19 mouse cellular contexts compared by ENCODE assay signal in the genomic region with DNA sequence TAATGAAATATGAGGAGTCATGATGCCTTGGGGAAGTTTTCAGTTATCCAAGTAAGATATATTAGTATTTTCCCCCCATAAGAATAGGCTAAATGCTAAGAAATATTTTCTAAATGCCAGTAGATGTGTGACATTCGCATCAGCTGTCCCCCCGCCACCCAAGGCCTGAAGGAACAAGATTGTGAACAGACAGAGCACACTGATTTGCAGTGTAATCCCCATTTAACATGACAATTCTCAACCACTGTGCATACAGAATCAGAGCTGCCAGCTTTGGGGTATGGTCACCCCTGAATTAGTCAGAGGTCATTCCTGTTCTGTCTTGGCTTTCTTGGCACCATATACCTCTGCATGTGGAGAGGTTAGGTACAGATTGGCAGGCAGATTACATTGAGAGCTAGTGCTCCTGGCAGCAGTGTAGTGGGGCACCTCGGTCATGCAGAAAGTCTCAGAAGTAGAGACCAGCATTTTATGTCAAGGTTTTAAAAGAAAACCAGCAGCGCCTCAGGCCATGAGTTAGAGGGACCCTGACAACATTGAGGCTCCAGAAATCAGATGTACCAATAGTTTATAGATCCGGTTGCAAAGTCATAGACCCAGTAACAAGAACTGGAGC. TPM values are rescaled to one million over a fixed set of nuclear protein-coding genes. Genes with fewer than 3 reads are reported as not detected.
"Had no signal": no experiment of that assay in that cellular context is flagged by ENCODE, and none has a peak within 500 bp of the region (broad histone marks: within the 10 kb centered on the region; RNA-seq: fewer than 3 reads in every experiment).

No protein-coding gene starts in this region.

- DNase-seq: kidney, adult 11 months; kidney, adult 9 months; kidney, postnatal 14 days; layer of hippocampus, adult 9-11 months; liver; liver, embryonic 13.5 days; liver, postnatal 0 days; midbrain, embryonic 14.5 days; right cerebral cortex, postnatal 14 days; thymus, adult 2 months; thymus, postnatal 25 days had no signal

- H3K9ac ChIP-seq: limb, embryonic 12.5 days; liver, embryonic 13.5 days; liver, postnatal 0 days; neural tube, embryonic 13.5 days; stomach, embryonic 15.5 days had no signal

- H3K4me1 ChIP-seq: limb, embryonic 12.5 days; liver, embryonic 13.5 days; neural tube, embryonic 13.5 days; stomach, embryonic 15.5 days had no signal

- ATAC-seq: liver, postnatal 0 days had no signal

- H3K27ac ChIP-seq: limb, embryonic 12.5 days; liver, embryonic 13.5 days; neural tube, embryonic 13.5 days; stomach, embryonic 15.5 days had no signal

- H3K9me3 ChIP-seq: limb, embryonic 12.5 days; liver, embryonic 13.5 days; neural tube, embryonic 13.5 days; stomach, embryonic 15.5 days had no signal

- H3K4me2 ChIP-seq: limb, embryonic 12.5 days; liver, embryonic 13.5 days; neural tube, embryonic 13.5 days; stomach, embryonic 15.5 days had no signal

- H3K27me3 ChIP-seq: limb, embryonic 12.5 days; liver, embryonic 13.5 days; neural tube, embryonic 13.5 days; stomach, embryonic 15.5 days had no signal

- H3K4me3 ChIP-seq: limb, embryonic 12.5 days; liver, embryonic 13.5 days; neural tube, embryonic 13.5 days; stomach, embryonic 15.5 days had no signal

RNA-seq across cellular contexts. Expression of gene I830077J02Rik, which starts 39.5 kb away (rescaled TPM):
- polyA plus RNA-seq: testis, adult 2 months had no signal

RNA-seq across cellular contexts. Expression of gene Pifo, which starts 42.5 kb away (rescaled TPM):
- total RNA-seq: left cerebral cortex, postnatal 36 days; megakaryocyte progenitor cell, adult 5-6 weeks; monocyte, adult 5-6 weeks had no signal
- polyA plus RNA-seq: limb, embryonic 12.5 days; liver, embryonic 13.5 days; liver, postnatal 0 days; urinary bladder, adult 2 months had no signal
